Mouse (Mus musculus) ES-E14 (cell line): ENCODE measurements at regions not wholly inside any gene's neighbourhood (a gene's known extent, or its start where the extent isn't known, plus 50 kb on each side); places are given as distances from the start of the nearest gene placed in this dataset.

Source experiments
- DNase-seq: peaks from one replicate; pipeline ENCODE4 v3.0.0-alpha.2; 2013; ENCODE audit warnings: low read depth, low spot score
- H3K27ac ChIP-seq: 2 replicates; pipeline ENCODE4 v1.5.1; 2012; ENCODE audit warnings: low read depth, mild to moderate bottlenecking, low read length, moderate library complexity, mixed read lengths; ENCODE audit not compliant: poor library complexity, insufficient read depth, severe bottlenecking
- H3K36me3 ChIP-seq: 2 replicates; pipeline ENCODE4 v1.6.1; 2012; ENCODE audit warnings: mild to moderate bottlenecking, low read length, moderate library complexity, mixed read lengths; ENCODE audit not compliant: control insufficient read depth, poor library complexity, insufficient read depth, severe bottlenecking
- H3K4me1 ChIP-seq, 2 experiments: fragments of 150-350 bp in 1 of 2; sonication (generic) in 1 of 2; 2 replicates each; pipeline ENCODE4 v1.6.1; 2012; ENCODE audit warnings: low read length in 2 of 2, mild to moderate bottlenecking in 1 of 2, mixed read lengths in 1 of 2; ENCODE audit not compliant: control insufficient read depth in 2 of 2, insufficient read depth in 2 of 2, poor library complexity in 1 of 2
- H3K4me3 ChIP-seq, 2 experiments: fragments of 150-350 bp in 1 of 2; sonication (generic) in 1 of 2; 2 replicates each; pipeline ENCODE4 v1.5.1; 2012; ENCODE audit warnings: low read length in 2 of 2, low read depth in 1 of 2, mild to moderate bottlenecking in 1 of 2, mixed read lengths in 1 of 2; ENCODE audit not compliant: insufficient read depth in 1 of 2, poor library complexity in 1 of 2, severe bottlenecking in 1 of 2
- H3K9ac ChIP-seq: 2 replicates; pipeline ENCODE4 v1.6.1; 2012; ENCODE audit warnings: low read depth, mild to moderate bottlenecking, low read length, mixed read lengths; ENCODE audit not compliant: poor library complexity, insufficient read depth, severe bottlenecking
- H3K9me3 ChIP-seq: fragments of 150-350 bp; sonication (generic); 2 replicates; pipeline ENCODE4 v1.6.1; 2012; ENCODE audit warnings: low read depth, mild to moderate bottlenecking, low read length; ENCODE audit not compliant: control insufficient read depth, insufficient read depth
- CHD2 ChIP-seq: IDR thresholded peaks from 2 replicates; pipeline ENCODE4 v1.6.1; 2014; ENCODE audit warnings: mild to moderate bottlenecking, low read depth, low read length, inconsistent platforms
- HCFC1 ChIP-seq: IDR thresholded peaks from 2 replicates; pipeline ENCODE4 v1.6.1; 2012; ENCODE audit warnings: low read length, inconsistent platforms, borderline replicate concordance; ENCODE audit not compliant: insufficient read depth
- MAFK ChIP-seq: IDR thresholded peaks from 2 replicates; pipeline ENCODE4 v1.6.1; 2014; ENCODE audit warnings: mild to moderate bottlenecking, low read depth, low read length, inconsistent platforms; ENCODE audit not compliant: insufficient read depth
- ZC3H11A ChIP-seq: IDR thresholded peaks from 2 replicates; pipeline ENCODE4 v1.6.1; 2012; ENCODE audit warnings: low read depth, mild to moderate bottlenecking, inconsistent platforms, low read length, borderline replicate concordance
- ZNF384 ChIP-seq: IDR thresholded peaks from 2 replicates; pipeline ENCODE4 v1.6.1; 2012; ENCODE audit warnings: low read depth, low read length, inconsistent platforms
- in situ Hi-C, 2 experiments: fragments of 600-800 bp; cut with MboI; formaldehyde crosslinking; loops; one replicate each; pipeline ENCODE4 v1.15.1; 2025; ENCODE audit warnings: low sequenced_read_pairs in 2 of 2, inconsistent platforms in 1 of 2; ENCODE audit not compliant: unreplicated experiment in 2 of 2

DNA sequence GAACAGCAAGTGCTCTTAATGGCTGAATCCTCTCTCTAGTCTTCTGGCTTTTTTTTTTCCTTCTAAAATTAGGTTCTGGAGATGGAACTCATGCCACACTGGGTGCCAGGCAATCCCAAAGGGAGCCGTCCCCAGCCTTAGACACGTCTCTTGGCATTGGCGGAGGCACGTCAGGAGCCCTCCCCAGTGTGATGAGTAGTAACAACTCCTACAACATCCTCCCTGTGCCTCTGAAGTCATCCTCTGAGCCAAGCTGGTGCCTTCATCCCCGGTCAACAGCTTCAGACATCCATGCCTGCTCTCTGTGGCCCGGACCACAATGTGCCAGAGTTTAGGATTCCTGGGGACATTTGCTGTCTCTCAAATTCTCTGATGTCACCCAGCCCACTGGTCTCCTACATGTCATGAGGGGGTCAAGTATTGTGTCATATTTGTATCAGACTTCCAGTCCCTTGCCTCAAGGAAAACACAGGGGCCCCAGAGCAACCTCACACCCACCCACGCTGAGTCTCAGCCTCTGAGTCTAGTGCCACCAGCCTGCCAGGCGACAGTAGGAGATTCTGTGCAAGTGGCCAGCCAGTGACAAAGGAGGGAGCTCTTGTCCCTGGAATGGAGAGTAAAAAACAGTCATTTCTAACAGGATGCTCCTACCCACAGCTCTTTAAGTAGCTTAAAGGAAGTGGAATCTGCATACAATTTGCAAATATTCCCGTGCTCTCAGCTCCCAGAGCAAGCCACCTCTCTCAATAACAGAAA is 144.5 kb upstream of the Kcnab2 start:
- Histone ChIP-seq H3K4me3 (no peak overlapping the region), H3K9me3 (no peaks in the 10 kb centered on the region)

DNA sequence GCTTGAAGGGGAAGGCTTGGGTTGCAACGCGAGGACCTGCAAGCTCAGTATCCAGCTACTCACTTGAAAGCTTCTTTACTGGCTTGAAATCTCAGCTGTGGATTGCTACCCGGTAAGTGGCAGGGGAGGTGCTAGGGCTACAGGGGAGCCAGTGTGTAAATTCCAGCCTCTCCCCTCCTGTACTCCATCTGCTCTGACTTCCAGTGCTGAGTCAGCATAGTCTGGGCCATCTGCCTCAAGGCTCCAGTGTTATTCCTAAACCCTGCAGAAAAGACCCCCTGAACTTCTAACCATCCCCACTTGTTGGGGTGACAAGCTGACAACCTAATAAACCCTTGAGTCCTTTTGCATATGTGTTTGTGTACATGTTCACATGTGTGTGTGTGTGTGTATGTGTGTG is 140.0 kb upstream of the Kcnab2 start:
- H3K27ac ChIP-seq, result no peak overlapping the region
- no peaks in the 10 kb centered on the region for H3K9me3 ChIP-seq
- H3K4me3 ChIP-seq, result no peak overlapping the region
- TF ChIP-seq CHD2 (no peak), MAFK (peak; percentile 65; the same call in 1 of the 2 replicates)
- in situ Hi-C loops, result no loop called here
- H3K4me1 ChIP-seq, result no peaks in the 10 kb centered on the region
- DNase-seq, result no peak
- no peak overlapping the region for H3K9ac ChIP-seq
- no peaks in the 10 kb centered on the region for H3K36me3 ChIP-seq

More for the DNA sequence above, 144.5 kb upstream of the Kcnab2 start:
- TF ChIP-seq MAFK (no peak), ZC3H11A (no peak), ZNF384 (no peak), CHD2 (no peak), HCFC1 (no peak)
- Histone ChIP-seq H3K9ac (no peak overlapping the region), H3K4me1 (no peaks in the 10 kb centered on the region; a peak in 1 of 4 replicates), H3K36me3 (no peaks in the 10 kb centered on the region), H3K27ac (no peak overlapping the region)
- DNase-seq, result no peak
- in situ Hi-C loops, result no loop called here

DNA sequence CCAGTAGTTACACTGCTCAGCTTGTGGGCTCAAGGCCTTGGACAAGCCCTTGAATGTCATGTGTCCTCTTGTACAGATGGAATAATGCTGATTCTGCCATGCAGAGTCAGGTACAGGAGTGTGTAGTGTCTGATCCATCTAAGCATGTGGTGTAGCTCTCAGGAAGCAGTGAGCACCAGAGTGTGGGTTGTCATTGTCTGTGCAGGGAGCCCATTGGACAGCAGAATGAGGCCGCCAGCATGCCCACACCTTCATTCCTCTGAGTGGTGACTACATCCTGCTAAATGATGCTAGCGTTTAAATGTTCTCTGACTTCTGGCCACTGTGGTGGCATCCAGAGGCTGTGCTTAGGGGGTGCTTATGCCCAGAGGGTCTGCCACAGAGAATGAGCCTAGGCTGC is 137.5 kb upstream of the Kcnab2 start:
- no peaks in the 10 kb centered on the region for H3K36me3 ChIP-seq
- in situ Hi-C loops, result no loop called here
- no peak overlapping the region for H3K4me3 ChIP-seq
- no peak overlapping the region for H3K27ac ChIP-seq
- no peak for TF ChIP-seq ZC3H11A
- TF ChIP-seq ZNF384, result no peak
- TF ChIP-seq CHD2, result no peak
- TF ChIP-seq HCFC1, result no peak
- no peak for TF ChIP-seq MAFK
- no peaks in the 10 kb centered on the region for H3K9me3 ChIP-seq
- H3K9ac ChIP-seq, result no peak overlapping the region
- DNase-seq, result no peak
- no peaks in the 10 kb centered on the region for H3K4me1 ChIP-seq

DNA sequence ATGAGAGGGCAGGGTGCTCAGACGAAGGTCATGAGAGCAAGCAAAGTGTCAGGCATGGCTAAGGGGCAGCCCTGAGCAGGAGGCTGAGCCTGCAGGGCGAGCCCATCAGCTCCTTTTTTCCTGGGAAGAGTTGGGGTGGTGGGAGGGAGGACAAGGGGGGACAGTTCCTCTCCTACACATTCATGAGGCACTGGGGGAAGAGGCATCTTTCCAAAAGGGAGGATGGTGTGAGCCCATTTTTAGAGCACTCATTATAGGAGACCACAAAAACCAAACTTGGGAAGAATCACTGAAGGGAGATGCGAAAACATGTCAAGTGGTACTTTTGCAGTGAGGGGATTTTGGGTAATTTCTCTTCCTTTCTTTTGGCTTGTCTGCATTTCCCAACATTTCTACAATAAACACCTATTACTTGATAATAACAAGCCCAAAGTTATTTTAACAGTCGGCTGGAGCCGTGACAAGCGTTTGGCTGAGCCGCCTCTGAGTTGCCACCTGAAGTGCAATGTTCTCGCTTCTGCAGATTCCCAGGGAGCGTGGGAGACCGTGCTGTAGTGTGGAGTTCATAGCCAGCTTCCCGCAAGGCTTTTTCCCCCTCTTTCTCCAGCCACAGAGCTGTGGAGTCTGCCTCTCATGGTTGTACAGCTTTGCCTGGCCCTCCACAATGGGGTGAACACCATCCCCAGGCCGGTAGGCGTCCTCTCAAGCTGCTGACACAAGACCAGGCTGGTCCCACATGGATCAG is 136.9 kb upstream of the Kcnab2 start:
- TF ChIP-seq CHD2 (no peak), ZNF384 (no peak), HCFC1 (no peak), ZC3H11A (no peak)
- no peak for DNase-seq
- Histone ChIP-seq H3K9ac (no peak overlapping the region), H3K27ac (no peak overlapping the region), H3K9me3 (no peaks in the 10 kb centered on the region), H3K4me3 (no peak overlapping the region), H3K36me3 (no peaks in the 10 kb centered on the region), H3K4me1 (no peaks in the 10 kb centered on the region)
- in situ Hi-C loops, result no loop called here
